Mouse (Mus musculus): Measurements from ENCODE around the gene Tecpr1.

The Tecpr1 gene

DNA sequence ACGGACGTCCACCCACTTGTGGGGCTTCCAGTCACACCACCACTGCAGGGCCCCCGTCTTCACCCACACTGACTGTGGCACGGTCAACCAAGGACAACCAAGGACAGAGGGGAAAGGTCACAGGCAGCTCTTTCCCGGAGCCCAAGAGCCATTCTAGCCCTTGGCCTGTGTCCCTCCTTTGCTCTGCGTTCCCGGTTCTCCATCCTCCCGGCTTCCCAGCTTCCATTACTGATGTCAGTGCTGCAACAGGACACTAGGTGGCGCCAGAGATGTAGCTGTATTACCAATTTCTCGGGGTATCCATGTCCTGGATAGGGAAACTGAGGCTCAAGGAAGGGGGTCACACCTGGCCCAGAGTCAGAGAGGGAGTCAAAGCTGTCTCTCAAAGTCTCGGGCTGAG lies 15.9 kb downstream of the Tecpr1 start:
- peak; percentile 68 for DNase-seq (ENCODE audit: low spot score)

GRCm38 (mm10) chr5:144206069-144206468 lies 17.3 kb downstream of the Tecpr1 start:
- no peak for DNase-seq (ENCODE audit: low spot score)

GRCm38 (mm10) chr5:144204911-144205310 lies 18.5 kb downstream of the Tecpr1 start:
- DNase-seq (ENCODE audit: low spot score), result no peak

DNA sequence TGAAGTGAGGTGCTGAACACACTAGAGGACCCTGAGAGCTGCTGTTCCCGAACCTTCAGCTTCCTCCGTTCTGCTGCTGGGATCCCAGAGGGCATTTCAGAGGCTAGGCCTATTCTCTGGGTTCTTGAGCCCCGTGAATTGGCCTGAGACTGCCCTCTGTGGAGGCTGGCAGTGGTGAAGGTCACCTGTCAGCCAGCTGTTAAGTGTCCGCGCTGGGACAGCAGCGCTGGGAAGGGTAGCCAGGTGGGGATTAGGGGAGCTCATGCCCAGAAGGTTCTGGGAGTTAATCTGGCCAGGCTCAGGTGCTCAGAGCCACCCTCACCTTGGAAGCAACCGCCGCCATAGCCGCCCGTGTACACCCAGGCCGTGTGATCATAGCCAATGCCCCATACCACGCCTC lies 19.1 kb downstream of the Tecpr1 start:
- no peak for DNase-seq (ENCODE audit: low spot score)

DNA sequence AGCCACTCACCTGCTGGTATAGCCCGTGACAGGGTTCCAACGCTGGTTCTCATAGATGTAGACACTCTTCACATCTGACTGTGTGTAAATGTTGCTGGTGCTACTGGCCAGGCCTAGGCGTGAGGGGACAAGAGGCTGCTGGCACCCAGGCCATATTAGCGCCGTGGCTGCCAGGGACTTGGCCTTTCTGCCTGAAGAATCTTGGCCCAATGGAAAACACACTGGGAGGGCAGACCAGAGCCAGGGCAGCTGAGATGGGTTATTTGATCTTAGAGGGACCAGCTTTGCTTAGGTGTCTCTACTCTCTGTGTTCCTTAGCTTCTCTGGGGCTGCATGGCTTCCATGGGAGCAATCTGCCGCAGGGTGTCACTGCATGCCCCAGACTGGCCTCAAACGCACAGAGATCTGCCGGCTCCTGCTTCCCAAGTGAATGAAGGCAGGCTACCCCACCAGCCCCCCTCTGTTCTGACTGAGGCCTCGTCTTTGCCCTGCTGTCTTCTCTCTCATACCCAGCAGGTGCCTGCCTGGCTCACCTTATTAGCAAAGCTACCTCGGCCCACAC lies 19.9 kb downstream of the Tecpr1 start:
- no peak for DNase-seq (ENCODE audit: low spot score)

DNA sequence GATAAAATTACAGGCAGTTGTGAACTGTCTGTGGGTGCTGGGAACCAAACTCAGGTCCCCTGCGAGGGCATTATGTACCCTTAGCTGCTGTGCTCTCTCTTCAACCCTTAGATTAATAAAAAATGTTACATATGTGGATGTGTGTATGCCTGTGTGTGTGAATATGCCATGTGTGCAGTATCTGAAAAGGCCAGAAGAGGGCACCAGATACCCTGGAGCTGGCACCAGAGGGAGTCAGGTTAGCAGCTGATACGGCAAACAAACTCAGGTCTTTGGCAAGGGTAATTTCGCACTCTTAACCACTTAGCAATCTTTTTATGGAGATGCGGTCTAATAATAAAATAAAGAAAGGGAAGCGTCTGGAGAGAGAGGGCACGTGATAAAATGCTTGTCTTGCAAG lies 21.0 kb downstream of the Tecpr1 start:
- no peak for DNase-seq (ENCODE audit: low spot score)

DNA sequence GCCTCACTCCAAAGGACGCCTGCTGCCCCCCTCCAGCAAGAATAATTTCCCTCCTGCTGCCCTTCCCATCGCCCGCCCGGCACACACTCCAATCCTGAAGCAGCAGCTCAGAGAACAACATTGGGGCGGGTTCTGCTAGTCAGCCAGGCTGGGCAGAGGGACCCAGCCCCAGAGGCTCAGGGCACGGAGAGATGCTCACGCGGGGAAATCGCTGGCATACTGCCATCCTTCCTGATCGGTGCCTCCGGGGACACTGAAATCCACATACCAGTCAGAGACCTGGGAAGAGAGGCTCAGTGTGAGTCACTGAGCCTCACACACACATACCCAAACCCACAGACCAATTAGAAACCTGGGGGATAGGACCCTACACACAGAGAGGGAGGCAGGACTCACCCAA lies 22.8 kb downstream of the Tecpr1 start:
- DNase-seq (ENCODE audit: low spot score), result no peak

DNA sequence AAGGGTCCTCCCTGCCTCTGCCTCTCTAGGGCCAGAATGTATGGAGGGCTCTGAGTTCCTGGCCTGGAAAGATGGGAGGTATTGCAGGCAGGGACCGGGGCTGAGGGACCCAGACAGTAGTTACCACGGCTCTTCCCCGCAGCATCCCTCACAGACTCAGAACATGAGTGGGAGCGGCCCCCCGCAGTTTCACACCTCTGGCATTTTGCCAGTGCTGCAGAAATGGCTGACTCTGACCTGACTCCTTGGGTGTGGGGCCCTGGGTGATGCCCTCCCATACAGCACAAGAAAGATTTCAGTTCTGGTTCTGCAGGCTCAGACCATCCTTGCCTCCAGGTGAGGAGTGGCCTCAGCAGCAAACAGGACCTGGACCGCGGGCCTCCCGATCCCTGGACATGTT lies 27.8 kb downstream of the Tecpr1 start:
- no peak for DNase-seq (ENCODE audit: low spot score)

DNA sequence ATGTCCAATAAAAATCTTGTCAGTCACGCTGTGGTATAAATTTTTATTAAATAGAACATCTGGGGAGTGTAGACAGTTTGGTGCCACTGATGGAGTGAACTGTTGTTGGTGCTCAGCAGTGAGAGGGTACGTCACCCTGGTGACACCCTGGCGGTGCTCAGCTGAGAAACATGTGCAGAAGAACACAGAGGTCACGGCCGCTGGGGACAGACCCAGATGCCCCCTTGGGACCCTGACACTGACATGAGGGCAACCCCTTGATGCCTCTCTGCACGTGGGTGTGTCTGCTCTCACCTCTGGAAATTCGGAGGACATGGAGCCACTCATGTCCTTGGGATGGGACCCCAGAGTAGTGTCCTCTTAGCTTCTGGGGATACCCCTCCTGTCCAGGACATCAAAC lies 29.0 kb downstream of the Tecpr1 start:
- DNase-seq (ENCODE audit: low spot score), result no peak

GRCm38 (mm10) chr5:144192673-144193072 lies 30.7 kb downstream of the Tecpr1 start:
- DNase-seq (ENCODE audit: low spot score), result no peak

GRCm38 (mm10) chr5:144191026-144191425 lies 32.4 kb downstream of the Tecpr1 start:
- DNase-seq (ENCODE audit: low spot score), result peak; percentile 49

- DNase-seq (ENCODE audit: low spot score), result peak; percentile 70
Measured at GRCm38 (mm10) chr5:144189950-144190583, 33.3 kb downstream of the Tecpr1 start, which contains the start of gene Bhlha15. TSS of gene Bhlha15 (plus strand) at chr5:144190286.

GRCm38 (mm10) chr5:144189327-144189726 lies 34.1 kb downstream of the Tecpr1 start:
- no peak for DNase-seq (ENCODE audit: low spot score)

- no peak for DNase-seq (ENCODE audit: low spot score)
Measured at GRCm38 (mm10) chr5:144188422-144188821, 35.0 kb downstream of the Tecpr1 start.

DNA sequence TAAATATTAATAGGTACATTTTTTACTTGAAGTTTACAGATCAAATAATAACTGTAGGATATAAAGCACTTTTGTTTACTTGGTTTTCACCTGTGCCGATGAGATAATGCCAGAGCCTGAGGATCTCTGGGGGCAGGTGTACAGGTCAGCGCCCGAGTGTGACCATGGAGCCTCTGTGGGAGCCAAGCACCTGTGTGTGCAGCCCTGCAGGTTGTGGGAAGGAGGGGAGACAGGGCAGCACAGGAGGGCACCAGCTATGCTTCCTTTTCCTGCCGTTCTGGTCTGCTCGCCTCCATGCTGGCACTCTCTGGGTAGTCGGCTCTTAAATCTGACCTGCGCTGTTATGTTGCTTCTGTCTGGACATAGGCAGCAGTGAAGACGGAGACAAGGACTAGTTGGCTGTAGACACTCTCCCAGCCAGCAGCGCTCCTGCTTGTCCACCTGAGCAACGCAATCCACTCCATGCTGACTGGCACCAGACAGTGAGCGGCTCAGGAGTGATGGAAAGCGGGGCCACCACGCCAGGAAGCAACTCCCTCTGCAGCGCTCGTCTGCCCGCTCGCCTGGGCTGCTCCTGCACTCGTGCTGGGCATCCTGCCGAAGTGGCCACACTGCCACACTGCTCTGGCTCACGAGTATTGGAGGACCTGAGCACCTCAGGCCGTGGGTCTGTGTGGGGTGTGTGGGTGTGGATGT lies 38.9 kb downstream of the Tecpr1 start:
- DNase-seq (ENCODE audit: low spot score), result no peak

- no peak for DNase-seq (ENCODE audit: low spot score)
Measured at GRCm38 (mm10) chr5:144183647-144184335, 39.6 kb downstream of the Tecpr1 start.

GRCm38 (mm10) chr5:144183248-144183559 lies 40.2 kb downstream of the Tecpr1 start:
- DNase-seq (ENCODE audit: low spot score), result no peak

- DNase-seq (ENCODE audit: low spot score), result no peak
Measured at GRCm38 (mm10) chr5:144182542-144183247, 40.7 kb downstream of the Tecpr1 start.

DNA sequence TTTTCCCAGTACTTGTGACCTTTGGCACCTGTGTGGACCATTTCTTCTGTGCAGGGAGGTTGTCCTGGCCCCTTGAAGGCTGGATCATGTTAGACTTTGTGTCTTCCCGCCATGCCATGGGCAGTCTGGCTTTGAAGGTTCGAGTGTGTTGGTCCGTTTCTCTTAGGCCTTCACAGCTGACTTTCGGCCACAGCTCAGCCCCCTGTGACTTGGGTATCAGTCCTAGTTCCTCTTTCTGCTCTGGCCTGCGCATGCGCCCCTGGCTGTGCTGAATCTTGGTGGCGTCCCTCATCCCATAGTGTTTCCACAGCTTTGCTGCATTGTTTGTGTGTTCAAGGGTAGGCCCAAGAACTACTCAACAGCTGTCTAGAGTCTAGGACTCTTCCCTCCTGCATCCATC lies 42.2 kb downstream of the Tecpr1 start:
- no peak for DNase-seq (ENCODE audit: low spot score)

GRCm38 (mm10) chr5:144178216-144178615 lies 45.2 kb downstream of the Tecpr1 start:
- no peak for DNase-seq (ENCODE audit: low spot score)

- DNase-seq (ENCODE audit: low spot score), result no peak
Measured at GRCm38 (mm10) chr5:144173648-144174047, 49.8 kb downstream of the Tecpr1 start.

GRCm38 (mm10) chr5:144169275-144169975 lies 54.0 kb downstream of the Tecpr1 start:
- no peak for DNase-seq (ENCODE audit: low spot score)
